Mouse (Mus musculus) spleen, postnatal 14 days (tissue): ENCODE measurements around the gene Ephb2.

Experiments used
- DNase-seq, 2 experiments: peaks; one replicate each; pipeline ENCODE4 v3.0.0; 2021 to 2022; ENCODE audit warnings: low spot score in 2 of 2

Ephb2 gene

DNA sequence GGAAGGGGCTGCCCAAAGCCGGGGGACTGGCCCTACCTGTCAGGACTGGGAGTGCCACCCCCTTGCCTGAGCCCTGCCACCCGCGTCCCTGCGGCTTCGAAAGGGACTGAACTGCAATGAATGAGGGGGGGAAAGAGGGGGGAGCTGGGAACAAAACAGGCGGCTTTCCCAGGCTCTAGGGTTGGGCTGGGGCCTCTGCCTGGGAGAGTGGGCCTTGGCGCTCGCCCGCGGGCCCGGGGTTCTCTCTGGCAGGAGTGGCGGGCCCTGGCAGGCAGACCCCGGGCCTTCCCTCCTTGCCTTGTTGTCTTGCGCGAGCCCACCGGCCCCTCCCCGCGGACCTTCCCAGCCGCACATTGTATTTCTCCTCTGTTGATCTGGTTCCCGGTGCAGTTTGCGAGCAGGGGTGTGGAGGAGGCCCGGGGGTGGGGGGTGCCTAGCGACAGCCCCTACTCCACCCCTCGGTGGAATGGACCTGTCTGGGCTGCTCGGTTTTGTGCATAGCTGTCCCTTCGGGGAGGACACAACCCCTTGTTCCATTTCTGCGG is 671 bp upstream of the Ephb2 start:
- DNase-seq, result no peak

DNA sequence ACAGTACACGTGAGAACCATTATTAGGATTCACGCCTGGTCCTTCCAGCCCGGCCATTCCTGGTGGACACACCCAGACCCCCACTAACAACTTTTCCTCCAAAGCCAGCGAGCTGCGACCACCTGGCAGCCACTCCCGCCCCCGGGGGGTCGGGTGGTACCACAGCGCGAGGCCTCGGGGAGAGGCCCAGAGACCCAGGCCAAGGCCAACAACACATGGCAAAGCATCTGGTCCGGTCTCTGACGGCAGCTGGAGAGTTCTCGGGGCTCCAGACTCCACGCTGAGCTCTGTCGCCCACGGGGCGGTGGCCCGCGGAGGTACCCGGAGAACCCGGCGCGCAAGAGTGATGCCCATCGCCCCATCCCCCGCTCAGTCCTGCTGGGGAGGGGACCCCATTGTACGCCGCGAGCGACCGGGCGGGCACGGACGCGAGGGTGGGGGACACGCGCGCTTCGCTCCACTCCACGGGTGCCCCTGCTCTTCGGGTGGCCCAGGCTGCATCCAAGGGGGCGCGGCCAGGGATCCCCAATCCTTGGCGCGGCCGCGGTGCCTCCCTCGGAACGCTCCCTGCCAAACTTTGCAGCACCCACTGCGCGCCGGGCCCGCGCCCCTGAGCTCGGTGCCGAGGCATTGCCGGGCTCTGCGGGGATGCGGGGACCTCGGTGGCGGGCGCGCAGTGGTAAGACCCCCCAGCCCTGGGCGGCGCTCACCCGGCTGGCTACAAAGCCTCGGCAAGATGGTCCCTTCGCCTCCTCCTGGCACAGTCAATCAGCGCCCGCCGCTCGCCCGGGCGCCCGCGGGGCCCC is 770 bp downstream of the Ephb2 start:
- no peak for DNase-seq

DNA sequence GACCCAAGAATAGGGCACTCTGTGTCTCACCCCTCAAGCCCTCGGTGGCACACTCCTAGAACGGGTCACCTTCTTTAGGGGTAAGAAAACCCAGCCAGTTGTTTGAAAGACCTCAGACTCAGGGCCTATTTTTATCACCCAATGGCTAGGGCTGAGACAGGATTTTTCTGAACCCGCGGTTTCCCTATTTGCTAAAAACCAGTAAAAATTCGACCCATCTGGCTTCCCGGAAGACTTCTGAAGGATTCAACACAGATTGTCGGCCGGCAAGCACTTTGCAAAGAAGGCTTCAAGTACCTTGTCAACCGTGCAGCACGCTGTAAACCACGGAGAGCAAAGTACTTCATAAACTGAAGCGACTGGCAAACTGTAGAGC is 1.4 kb downstream of the Ephb2 start:
- no peak for DNase-seq

DNA sequence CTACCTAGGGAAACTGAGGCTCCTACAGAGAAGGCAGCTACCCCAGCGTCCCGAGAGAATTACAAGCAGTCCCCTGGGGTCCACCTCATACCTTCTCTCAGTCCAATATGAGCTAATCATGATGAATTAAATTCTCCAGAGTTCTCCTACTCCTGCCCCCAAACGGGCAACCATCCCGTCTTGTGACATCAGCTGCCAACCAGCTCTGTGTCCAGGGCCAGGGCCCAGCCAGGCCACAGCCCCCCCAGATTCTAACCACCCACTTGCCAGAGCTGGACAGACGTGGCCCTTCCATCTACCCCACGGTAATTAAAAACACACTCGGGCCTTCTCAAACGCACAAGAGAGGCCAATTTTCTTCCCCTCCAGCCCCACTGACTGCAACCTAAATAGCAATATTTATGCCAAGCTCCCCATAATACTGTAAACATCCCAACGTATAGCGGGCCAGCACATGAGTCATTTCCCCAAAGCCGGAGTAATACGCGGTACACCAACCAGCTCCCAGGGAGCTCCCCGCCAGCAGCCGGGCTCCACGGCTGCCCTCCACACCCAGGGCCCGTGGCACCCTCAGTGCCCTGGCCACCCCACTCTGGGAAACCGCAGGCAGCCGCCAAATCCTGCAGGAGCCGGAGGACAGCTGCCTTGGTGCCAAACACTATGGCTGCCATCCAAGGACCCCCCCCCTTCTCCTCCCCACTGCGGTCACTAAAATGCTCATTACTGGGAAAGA is 2.0 kb downstream of the Ephb2 start:
- DNase-seq, result no peak

DNA sequence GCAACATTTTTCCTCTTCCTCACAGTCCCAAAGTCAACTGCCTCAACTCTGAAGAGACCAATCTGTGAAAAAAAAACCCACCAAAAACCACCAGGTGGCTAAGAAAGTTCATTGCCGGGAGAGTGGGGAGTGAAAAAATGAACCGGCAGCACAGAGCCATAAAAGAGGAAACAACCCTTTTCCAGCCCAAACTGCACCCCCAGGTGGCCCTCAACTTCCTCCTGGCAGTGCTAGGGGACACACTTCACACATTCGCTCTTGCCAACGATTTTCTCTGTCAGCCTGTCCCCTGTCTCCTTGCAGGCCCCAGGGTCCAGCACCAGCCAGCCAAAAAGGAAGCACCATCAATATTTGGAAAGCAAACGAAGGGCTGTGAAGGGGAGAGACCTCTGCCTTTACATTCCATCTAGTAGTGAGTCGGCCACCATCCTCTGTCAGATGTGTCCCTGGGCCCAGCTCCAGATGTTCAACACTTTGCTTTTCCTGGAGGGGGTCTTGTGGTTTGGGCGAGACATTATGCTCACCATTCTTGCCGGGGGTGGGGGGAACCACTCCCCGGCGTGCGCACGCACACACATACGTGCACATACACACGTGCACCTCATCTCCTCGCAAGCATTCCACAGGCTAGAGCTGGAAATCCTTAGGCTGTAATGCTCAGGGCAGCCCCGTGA is 3.1 kb downstream of the Ephb2 start:
- no peak for DNase-seq

DNA sequence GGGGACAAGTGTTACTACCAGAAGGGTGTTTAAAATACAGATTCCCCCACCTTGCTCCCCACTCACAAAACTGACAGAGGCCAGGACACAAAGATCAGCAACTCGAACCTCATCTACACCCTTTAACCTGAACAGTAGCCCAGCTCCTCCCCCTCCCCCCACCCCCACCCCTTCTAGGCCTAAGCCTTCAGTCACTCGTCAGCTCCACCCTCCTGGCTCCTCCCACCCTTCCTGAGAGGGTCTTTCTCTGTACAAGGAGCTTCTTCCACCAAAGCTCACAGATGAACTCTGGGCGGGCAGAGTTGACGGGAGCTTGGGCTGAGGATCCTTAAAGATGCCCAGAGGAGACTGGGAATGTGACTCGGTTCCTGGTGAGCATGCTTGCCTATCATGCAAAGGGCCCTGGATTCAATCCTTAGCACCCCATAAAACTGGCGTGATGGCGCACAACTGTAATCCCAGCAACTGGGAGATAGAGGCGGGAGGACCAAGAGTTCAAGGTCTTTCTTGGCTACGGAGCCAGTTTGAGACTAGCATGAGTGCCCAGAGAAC is 5.4 kb downstream of the Ephb2 start:
- DNase-seq, result no peak

DNA sequence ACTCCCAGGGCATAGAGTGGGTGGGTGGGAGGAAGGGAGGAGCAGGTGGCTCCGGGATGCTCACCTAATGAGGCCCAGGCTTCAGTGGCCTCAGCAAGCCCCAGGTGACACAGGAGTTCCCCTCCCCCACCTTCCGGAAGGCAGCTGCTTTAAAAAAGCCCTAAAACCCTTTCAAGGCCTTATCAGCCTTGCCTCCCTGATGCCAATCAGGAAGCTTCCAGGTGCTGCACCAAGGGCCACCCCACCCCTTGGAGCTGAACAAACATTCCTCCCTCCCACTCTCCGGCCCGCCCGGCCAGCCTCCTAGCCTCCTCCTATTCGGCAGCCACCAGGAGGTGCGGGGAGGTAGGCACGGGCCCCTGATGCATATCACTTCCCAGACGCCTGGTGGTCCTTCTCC is 6.0 kb downstream of the Ephb2 start:
- DNase-seq, result no peak

DNA sequence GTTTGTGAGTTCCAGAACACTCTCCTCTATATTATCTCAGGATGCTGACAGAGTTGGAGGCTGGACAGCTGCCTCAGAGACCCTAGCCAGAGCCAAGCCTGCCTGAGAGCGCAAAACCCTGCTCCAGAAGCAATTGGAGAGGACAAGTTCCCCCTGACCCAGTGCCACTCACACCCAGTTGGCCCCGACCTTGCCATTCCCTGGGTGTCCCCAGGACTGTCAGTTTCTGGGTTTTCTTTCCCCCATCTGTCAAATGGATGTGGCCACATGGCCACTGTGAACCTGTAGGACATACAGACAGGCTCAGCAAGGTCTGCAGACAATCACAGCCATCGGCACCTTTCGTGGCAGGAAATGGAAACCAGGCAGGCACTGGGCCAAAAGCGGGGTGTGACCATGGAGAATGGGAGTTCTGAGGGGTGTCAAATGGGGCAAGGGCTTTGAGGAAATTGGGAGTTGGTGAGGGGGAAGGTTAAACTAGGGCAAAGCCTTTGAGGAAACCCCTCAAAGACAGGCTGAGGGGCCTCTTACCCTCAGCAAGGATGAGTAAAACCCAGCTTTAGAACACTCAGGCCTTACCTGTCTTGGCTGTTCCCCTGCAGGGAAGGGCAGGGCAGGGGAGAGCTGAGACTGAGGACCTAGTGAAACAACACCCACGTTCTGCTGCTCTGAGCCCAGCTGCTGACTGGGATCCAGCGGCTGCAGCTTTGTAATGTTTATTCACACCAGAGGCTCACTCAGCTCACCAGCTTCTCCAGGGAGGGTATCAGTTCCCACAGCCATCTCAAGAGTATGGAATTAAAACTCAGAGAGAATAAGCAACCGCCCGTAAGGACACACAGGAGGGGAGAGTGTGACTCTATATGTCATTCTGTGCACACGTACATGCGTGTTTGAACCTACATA is 6.9 kb downstream of the Ephb2 start:
- DNase-seq, result no peak

DNA sequence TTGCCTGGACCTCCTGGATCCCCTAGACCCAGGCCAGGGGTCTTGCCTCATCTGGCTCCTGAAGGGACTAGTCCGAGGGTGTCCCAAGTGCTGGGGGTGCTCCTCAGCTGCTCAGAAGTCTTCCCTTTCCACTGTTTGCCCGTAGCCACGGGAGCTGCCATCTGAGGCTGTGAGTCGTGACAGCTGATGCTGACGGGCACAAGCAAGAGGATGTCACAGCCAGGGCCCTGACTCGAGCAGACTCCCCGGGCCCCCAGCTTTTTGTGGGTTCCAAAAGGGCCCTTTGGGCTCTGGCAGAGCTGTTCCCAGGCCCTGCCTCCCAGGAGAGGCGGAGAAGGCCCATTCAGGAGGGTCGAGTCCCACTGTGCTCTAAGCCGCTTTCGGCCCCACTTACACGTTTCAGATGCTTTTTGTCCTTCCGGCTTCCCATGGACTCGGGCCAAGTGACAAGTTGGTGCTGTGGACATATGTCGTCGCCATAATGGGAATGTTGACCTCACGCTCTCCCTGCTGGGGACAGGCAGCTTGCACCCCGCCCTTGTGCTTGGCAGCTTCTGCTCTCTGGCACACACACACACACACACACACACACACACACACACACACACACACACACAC is 10.7 kb downstream of the Ephb2 start:
- no peak for DNase-seq

DNA sequence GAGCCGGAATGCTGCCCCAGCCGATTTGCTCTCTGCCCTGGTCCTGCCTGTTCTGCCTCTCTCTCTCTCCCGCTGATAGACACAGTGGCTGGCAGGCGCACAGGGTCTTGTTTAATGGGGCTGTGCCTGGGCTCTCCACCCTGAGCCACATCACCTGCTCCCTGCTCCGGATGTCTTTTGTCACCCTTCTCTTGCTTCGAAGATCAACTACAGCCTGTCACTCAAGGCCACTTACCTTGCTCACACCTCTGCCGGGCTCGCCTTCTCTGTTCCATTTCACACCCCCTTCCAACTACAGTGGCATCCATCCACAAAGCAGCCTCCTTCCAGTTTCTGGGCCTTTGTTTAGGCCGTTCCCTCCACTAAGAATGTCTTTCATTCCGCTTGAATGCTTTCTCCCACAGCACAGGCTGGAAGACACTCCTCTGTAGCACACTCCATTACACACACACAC is 15.7 kb downstream of the Ephb2 start:
- no peak for DNase-seq

DNA sequence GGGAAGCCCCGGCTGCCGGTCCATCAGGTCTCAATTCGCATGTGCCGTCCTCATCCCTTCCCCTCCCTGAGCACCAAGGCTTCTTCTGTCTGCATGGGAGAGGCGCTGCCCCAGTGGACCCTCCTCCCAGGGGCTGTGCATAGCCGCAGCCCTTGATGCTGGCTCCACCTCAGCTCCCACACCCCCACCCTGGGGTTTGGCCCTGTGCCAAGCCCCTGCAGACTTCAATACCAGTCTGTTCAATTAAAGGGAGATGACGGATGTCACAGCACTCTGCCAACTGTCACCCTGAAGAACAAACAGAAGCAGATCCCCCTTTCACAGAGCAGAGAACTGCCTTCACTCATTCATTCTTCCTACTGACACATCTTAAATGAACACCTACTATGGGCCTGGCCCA is 19.1 kb downstream of the Ephb2 start:
- DNase-seq, result no peak

DNA sequence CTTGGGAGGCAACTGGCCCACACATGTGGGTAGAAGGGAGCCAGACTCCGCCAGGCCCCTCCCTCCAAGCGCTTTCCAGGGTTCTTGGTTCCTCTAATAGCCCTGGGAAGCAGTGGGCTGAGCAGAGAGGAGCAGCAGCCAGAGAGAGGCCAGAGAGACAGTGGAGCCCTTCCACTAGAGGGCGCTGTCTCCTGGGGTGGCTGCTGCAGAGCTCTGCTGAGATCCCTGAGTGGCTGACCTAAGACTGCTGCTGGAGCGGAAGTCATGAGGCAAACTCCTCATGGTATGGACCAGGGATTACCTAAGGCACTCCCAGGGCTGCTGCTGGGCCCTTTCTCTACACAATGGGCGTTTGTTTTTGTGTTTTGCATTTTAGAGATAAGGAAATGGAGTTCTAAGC is 20.4 kb downstream of the Ephb2 start:
- DNase-seq, result peak in 1 of 2 experiments; percentile 10

DNA sequence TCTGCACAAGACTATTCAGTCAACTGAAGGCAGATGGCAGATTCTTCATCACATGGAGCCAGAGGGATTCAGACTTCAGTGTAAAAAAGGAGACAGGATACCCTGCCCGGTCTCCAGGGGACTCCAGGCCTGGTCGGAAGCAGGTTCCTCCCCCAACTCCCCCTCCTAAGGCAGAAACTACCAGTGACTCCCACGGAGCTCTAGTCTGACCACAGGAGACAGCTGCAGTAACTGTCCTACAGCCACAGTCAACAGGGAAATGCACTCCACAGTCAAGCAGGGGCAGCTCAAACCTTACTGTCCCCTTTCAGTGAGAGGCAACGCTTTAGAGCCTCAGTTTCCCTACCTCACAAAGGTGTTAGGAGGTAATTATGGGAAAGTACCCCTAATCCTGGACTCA is 23.2 kb downstream of the Ephb2 start:
- DNase-seq, result no peak

DNA sequence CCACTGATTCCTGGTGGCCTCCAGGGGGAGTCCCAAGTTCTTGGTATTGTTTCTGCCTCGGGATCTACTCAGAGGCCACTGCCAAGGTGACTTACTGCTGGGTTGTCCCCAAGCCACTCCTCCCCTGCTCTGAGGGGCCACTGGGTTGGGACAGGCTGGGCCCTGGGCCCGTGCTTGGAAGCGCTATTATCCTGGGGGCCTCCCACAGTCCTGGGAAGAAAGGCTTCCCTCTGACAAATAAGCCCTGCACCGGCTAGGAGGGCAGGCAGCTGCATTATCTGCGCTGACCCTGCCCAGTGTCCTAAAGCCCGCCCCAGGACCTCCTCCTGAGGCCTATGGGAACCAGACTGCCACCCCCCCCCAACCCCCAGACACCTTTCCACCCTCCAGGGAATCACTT is 24.2 kb downstream of the Ephb2 start:
- DNase-seq, result no peak

DNA sequence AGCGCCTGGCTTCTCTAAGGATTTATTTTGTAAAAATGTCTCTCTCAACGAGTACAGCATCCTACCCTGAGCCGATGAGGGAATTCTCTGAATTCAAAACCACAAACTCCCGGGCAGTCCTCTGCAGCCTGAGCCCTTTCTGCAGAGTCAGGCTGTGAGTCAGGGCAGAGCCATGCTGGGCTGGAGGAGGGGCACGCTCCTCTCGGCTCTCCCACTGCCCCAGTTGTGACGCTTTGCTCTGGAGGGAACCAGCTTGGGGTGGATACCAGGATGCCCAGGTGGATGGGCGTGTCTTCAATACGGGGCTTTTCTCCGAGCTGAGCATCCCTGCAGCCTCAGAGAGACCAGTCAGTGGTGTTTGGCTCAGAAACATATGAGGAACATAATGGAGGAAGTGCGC is 27.3 kb downstream of the Ephb2 start:
- DNase-seq, result no peak

DNA sequence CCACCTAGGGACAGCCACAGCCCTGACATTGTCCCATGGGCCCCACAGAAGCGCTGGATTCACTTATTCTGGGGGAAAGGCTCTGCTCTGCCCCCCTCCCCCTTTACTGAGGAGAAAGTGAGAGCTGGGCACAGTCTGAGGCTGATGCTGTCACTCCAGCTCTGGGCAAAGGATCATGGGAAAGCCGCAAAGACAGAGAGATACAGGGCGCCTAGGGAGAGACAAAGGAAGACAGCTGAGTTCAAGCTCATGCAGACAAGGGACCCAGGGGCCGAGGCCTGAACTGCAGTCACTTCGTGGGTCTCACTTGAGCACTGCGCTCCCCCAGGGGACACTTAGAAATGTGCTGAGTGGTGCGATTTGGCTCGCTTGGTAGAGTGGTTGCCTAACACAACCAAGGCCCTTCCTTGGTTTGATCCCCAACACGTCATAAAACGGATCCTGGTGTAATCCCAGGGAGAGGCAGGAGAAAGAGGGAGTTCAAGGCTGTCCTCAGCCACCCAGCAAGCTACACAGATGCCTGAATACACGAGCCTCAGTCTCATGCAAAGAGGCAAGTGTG is 28.3 kb downstream of the Ephb2 start:
- no peak for DNase-seq

DNA sequence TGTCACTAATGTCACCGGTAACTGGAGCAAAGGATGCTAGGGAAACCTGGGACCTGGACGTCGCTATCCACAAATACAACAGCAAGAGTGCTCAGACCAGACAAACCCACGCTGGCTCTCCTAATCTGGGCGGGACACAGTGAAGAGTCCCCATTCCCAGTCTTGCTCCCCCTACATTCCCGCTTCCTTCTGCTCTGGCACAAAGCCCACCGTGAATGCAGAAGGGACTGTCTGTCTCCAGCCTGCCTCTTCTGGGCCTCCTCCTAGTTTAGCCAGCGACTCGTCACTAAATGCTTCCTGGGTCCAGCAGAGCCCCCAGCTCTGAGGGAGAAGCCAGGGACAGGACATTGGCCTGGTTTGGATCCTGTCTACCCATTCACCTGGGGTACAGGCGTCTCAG is 29.5 kb downstream of the Ephb2 start:
- DNase-seq, result no peak

DNA sequence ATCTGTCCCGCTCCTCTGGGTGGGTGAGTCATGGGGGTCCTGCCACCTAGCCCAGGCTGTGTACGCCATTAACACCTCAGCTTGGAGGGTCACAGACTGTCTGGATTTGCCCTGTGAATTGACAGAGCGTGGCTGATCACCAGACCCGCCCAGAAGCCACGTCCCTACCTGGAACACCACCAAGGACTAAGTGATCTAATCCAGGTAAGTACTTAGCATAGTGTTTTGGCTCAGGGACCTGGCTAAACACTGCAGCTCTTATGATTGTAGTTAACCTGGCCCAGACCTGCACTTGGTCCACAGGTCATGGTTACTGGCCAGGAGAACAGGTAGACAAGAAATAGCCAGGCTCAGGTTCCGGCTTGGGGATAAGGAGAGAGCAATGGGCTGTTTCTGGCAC is 31.4 kb downstream of the Ephb2 start:
- no peak for DNase-seq

DNA sequence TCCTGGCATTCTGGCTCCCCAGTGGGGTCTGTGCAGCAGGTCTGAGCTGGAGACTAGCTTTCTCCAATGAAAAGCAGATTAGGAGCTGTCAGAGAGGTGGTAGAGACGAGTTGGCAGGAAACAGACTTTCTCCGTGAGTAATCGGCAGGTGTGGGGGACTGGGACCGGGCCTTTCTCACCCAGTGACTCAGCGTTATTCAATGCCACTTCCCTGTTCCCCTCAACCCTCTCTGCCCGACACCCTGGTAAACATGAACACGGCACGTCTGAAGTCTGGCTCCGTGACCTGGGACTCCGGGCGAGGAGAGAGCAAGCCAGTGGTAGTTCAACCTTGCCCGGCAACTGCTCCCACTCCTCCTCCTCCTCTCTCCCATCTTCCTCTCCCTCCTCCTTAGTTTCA is 33.3 kb downstream of the Ephb2 start:
- DNase-seq, result no peak

DNA sequence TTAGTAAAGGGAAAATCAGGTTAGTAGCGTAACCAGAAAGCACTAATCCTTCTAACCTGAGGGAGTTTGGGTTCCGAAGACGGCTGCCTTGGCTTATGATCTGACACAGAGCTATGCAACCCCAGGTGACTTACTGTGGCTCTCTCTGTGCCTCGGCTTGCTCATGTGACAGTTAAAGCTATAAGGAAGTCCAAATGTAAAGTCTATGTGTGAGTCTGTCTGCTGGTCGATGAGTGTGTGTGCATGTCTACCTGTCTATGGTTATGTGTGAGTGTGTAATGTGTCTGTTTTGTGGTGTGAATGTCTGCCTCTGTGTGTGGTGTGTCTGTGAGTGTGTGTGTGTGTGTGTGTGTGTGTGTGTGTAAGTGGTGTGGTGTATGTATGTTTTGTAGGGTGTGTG is 33.8 kb downstream of the Ephb2 start:
- DNase-seq, result no peak
